11 mouse cellular contexts compared by ENCODE assay signal in genomic region chr9:107552690-107553393, GRCm38 (mm10). TPM values are rescaled to one million over a fixed set of nuclear protein-coding genes. Genes with fewer than 3 reads are reported as not detected.
DNase-seq lines count a peak whose midpoint lies in the region; ATAC-seq and TF ChIP-seq lines count a peak whose summit lies in the region.
"Had no signal": no experiment of that assay in that cellular context is flagged by ENCODE, and none has a peak within 500 bp of the region (broad histone marks: within the 10 kb centered on the region; RNA-seq: fewer than 3 reads in every experiment).

No protein-coding gene starts in this region.

- H3K4me2 ChIP-seq in heart, postnatal 0 days (ENCODE audit: low read depth, low read length), result peak overlapping the region; percentile 86; the same call in 1 of the 2 replicates
- peak overlapping the region; percentile 89; the same call in 1 of the 2 replicates for H3K4me2 ChIP-seq in forebrain, embryonic 14.5 days (ENCODE audit: low read length)
- peak overlapping the region; percentile 95 for H3K4me2 ChIP-seq in liver, embryonic 12.5 days

- TF ChIP-seq EP300 in heart, postnatal 0 days (IDR thresholded peaks at IDR 0.05; ENCODE audit: low read depth), result no peak

- peaks cover 33% of the 10 kb centered on the region for H3K4me1 ChIP-seq in heart, postnatal 0 days (ENCODE audit: control insufficient read depth, insufficient read depth)
- peaks cover 69% of the 10 kb centered on the region for H3K4me1 ChIP-seq in G1E (ENCODE audit: insufficient read depth, low read depth, low read length)
- peaks cover 31% of the 10 kb centered on the region for H3K4me1 ChIP-seq in forebrain, embryonic 14.5 days (ENCODE audit: control insufficient read depth, insufficient read depth, low read length)
- peaks cover 65% of the 10 kb centered on the region for H3K4me1 ChIP-seq in liver, embryonic 12.5 days

- no peaks in the 10 kb centered on the region for H3K9me3 ChIP-seq in heart, postnatal 0 days (replicated peaks; ENCODE audit: control insufficient read depth, low read length)
- H3K9me3 ChIP-seq in G1E (replicated peaks), result no peaks in the 10 kb centered on the region
- H3K9me3 ChIP-seq in forebrain, embryonic 14.5 days (replicated peaks; ENCODE audit: control insufficient read depth, low read length), result no peaks in the 10 kb centered on the region
- no peaks in the 10 kb centered on the region for H3K9me3 ChIP-seq in liver, embryonic 12.5 days (replicated peaks)

- 82% methylated on average over 5 of the region's 5 CpGs for WGBS in heart, postnatal 0 days
- WGBS in forebrain, embryonic 14.5 days, result 76% methylated on average over 5 of the region's 5 CpGs
- 61% methylated on average over 5 of the region's 5 CpGs for WGBS in liver, embryonic 12.5 days (ENCODE audit: insufficient replicate concordance)

- peaks cover 11% of the 10 kb centered on the region for H3K36me3 ChIP-seq in heart, postnatal 0 days (replicated peaks; ENCODE audit: control insufficient read depth, insufficient read depth, low read length)
- H3K36me3 ChIP-seq in G1E (replicated peaks), result peaks cover 30% of the 10 kb centered on the region
- peaks cover 9% of the 10 kb centered on the region for H3K36me3 ChIP-seq in forebrain, embryonic 14.5 days (ENCODE audit: control insufficient read depth, insufficient read depth, low read length)
- H3K36me3 ChIP-seq in liver, embryonic 12.5 days, result peaks cover 15% of the 10 kb centered on the region

- H3K4me3 ChIP-seq in heart, postnatal 0 days (ENCODE audit: low read depth, low read length), result no peak overlapping the region
- H3K4me3 ChIP-seq in G1E (ENCODE audit: low read depth, low read length), result peak overlapping the region; percentile 82; the same call in 1 of the 2 replicates
- 0 out of 2 replicates have a peak overlapping the region, but pooled peaks have one; percentile 63 for H3K4me3 ChIP-seq in forebrain, embryonic 14.5 days (ENCODE audit: low read depth, low read length)
- H3K4me3 ChIP-seq in liver, embryonic 12.5 days, result 0 out of 2 replicates have a peak overlapping the region, but pooled peaks have one; percentile 80

- no peak overlapping the region for H3K27ac ChIP-seq in heart, postnatal 0 days (ENCODE audit: low read depth)
- no peak overlapping the region for H3K27ac ChIP-seq in forebrain, embryonic 14.5 days (ENCODE audit: low read depth, low read length)
- H3K27ac ChIP-seq in liver, embryonic 12.5 days, result no peak overlapping the region

- no peak for ATAC-seq in heart, postnatal 0 days (ENCODE audit: insufficient read depth, low read depth)
- ATAC-seq in G1E (ENCODE audit: extremely low read depth, insufficient number of reproducible peaks, low FRiP score, poor library complexity, severe bottlenecking), result no peak
- no peak for ATAC-seq in forebrain, embryonic 14.5 days
- ATAC-seq in liver, embryonic 12.5 days, result no peak
- no peak for ATAC-seq in monocyte, adult 5-6 weeks (replicated peaks; ENCODE audit: insufficient number of reproducible peaks, low FRiP score, low TSS enrichment, poor library complexity, severe bottlenecking)
- no peak for ATAC-seq in megakaryocyte-erythroid progenitor cell, adult 5-6 weeks (replicated peaks; ENCODE audit: low FRiP score, low TSS enrichment, poor library complexity, severe bottlenecking)

- H3K27me3 ChIP-seq in heart, postnatal 0 days (ENCODE audit: control insufficient read depth, insufficient read depth, low read length), result 0 out of 2 replicates have a peak, but pooled peaks cover 8% of the 10 kb centered on the region
- peaks cover 5% of the 10 kb centered on the region; the same call in 1 of the 2 replicates for H3K27me3 ChIP-seq in G1E (ENCODE audit: insufficient read depth, low read length)
- peaks cover 30% of the 10 kb centered on the region for H3K27me3 ChIP-seq in forebrain, embryonic 14.5 days (replicated peaks; ENCODE audit: control insufficient read depth, insufficient read depth, low read length)
- H3K27me3 ChIP-seq in liver, embryonic 12.5 days (replicated peaks), result peaks cover 45% of the 10 kb centered on the region

- no peak overlapping the region for H3K9ac ChIP-seq in heart, postnatal 0 days (replicated peaks; ENCODE audit: low read depth, low read length)
- H3K9ac ChIP-seq in forebrain, embryonic 14.5 days (ENCODE audit: low read length), result no peak overlapping the region
- H3K9ac ChIP-seq in liver, embryonic 12.5 days, result no peak overlapping the region; the same call in 1 of the 2 replicates

- no peak for DNase-seq in heart, postnatal 0 days (ENCODE audit: low spot score)
- DNase-seq in heart, adult 18-20 months, result no peak
- no peak for DNase-seq in G1E (ENCODE audit: low spot score)
- DNase-seq in forebrain, embryonic 14.5 days (ENCODE audit: low spot score), result no peak
- DNase-seq in thymus, postnatal 4 days, result no peak
- DNase-seq: kidney, adult 18-20 months; lung, postnatal 14 days; right cerebral cortex, postnatal 4 days had no signal

- TF ChIP-seq CTCF in heart, postnatal 0 days (IDR thresholded peaks at IDR 0.05; ENCODE audit: low read depth), result no peak
- no peak for TF ChIP-seq CTCF in G1E (IDR thresholded peaks at IDR 0.05; ENCODE audit: low read depth, low read length)

RNA-seq across cellular contexts. Expression of gene Rassf1, which starts 1.5 kb away (rescaled TPM):
- 28.7 and 39.0 TPM in 2 replicates for total RNA-seq in heart, postnatal 0 days (2014; rRNA removed; ENCODE audit: low replicate concordance)
- 34.4 and 35.1 TPM in 2 replicates for polyA plus RNA-seq in heart, postnatal 0 days (2015; fragmentation: Nextera tagmentation; extraction: Ambion mirVana)
- total RNA-seq in heart, adult 18-20 months (2021), result 10 to 100 TPM; 15.1 TPM
- 15.4 and 19.4 TPM in 2 replicates for total RNA-seq in G1E (2014; fragmentation: Nextera tagmentation)
- total RNA-seq in G1E (2017), result 29.5 and 35.4 TPM in 2 replicates
- 10.7 and 12.1 TPM in 2 replicates for polyA plus RNA-seq in G1E (2012)
- polyA plus RNA-seq in forebrain, embryonic 14.5 days (2014; fragmentation: Nextera tagmentation; extraction: Ambion mirVana), result 34.7 and 37.1 TPM in 2 replicates
- 22.2 and 24.8 TPM in 2 replicates for polyA plus RNA-seq in liver, embryonic 12.5 days (2016; fragmentation: Nextera tagmentation; extraction: Ambion mirVana)
- total RNA-seq in monocyte, adult 5-6 weeks (2017), result 67.8 to 117 TPM (median 83.9 TPM) in 3 replicates
- total RNA-seq in megakaryocyte-erythroid progenitor cell, adult 5-6 weeks (2014; fragmentation: Nextera tagmentation), result 24.6 and 29.3 TPM in 2 replicates
- 32.8 and 40.3 TPM in 2 replicates for total RNA-seq in megakaryocyte-erythroid progenitor cell, adult 5-6 weeks (2017)

RNA-seq across cellular contexts. Expression of gene Zmynd10, which starts 5.7 kb away (rescaled TPM):
- not detected in 2 replicates for total RNA-seq in heart, postnatal 0 days (2014; rRNA removed; ENCODE audit: low replicate concordance)
- polyA plus RNA-seq in heart, postnatal 0 days (2015; fragmentation: Nextera tagmentation; extraction: Ambion mirVana), result 0.25 and 0.49 TPM in 2 replicates
- under 1 TPM in 1 of 2 experiments, not detected in 1; 0.62 TPM for total RNA-seq in heart, adult 18-20 months (2021)
- total RNA-seq in G1E (2014; fragmentation: Nextera tagmentation) (1.1 TPM in 1 of 2 replicates, not detected in the other), G1E (2017) (6.2 and 7.3 TPM in 2 replicates)
- 1.1 TPM in 2 replicates for polyA plus RNA-seq in G1E (2012)
- polyA plus RNA-seq in forebrain, embryonic 14.5 days (2014; fragmentation: Nextera tagmentation; extraction: Ambion mirVana), result 4.3 and 4.6 TPM in 2 replicates
- not detected in 2 replicates for polyA plus RNA-seq in liver, embryonic 12.5 days (2016; fragmentation: Nextera tagmentation; extraction: Ambion mirVana)
- total RNA-seq in monocyte, adult 5-6 weeks (2017), result 3.2 to 4.0 TPM in 2 of 3 replicates, not detected in the other
- total RNA-seq in megakaryocyte-erythroid progenitor cell, adult 5-6 weeks (2014; fragmentation: Nextera tagmentation), result not detected in 2 replicates
- not detected in 2 replicates for total RNA-seq in megakaryocyte-erythroid progenitor cell, adult 5-6 weeks (2017)

RNA-seq across cellular contexts. Expression of gene Tusc2, which starts 10.2 kb away (rescaled TPM):
- 38.6 and 51.2 TPM in 2 replicates for total RNA-seq in heart, postnatal 0 days (2014; rRNA removed; ENCODE audit: low replicate concordance)
- 37.0 and 38.8 TPM in 2 replicates for polyA plus RNA-seq in heart, postnatal 0 days (2015; fragmentation: Nextera tagmentation; extraction: Ambion mirVana)
- 10 to 100 TPM; 38.3 to 40.9 TPM for total RNA-seq in heart, adult 18-20 months (2021)
- total RNA-seq in G1E (2014; fragmentation: Nextera tagmentation) (30.4 and 33.1 TPM in 2 replicates), G1E (2017) (16.0 and 21.3 TPM in 2 replicates)
- 24.4 and 45.3 TPM in 2 replicates for polyA plus RNA-seq in G1E (2012)
- polyA plus RNA-seq in forebrain, embryonic 14.5 days (2014; fragmentation: Nextera tagmentation; extraction: Ambion mirVana), result 105 and 107 TPM in 2 replicates
- 48.6 and 52.7 TPM in 2 replicates for polyA plus RNA-seq in liver, embryonic 12.5 days (2016; fragmentation: Nextera tagmentation; extraction: Ambion mirVana)
- total RNA-seq in monocyte, adult 5-6 weeks (2017), result 16.0 to 23.9 TPM (median 21.4 TPM) in 3 replicates
- 27.2 and 33.6 TPM in 2 replicates for total RNA-seq in megakaryocyte-erythroid progenitor cell, adult 5-6 weeks (2014; fragmentation: Nextera tagmentation)
- 15.6 and 26.1 TPM in 2 replicates for total RNA-seq in megakaryocyte-erythroid progenitor cell, adult 5-6 weeks (2017)

RNA-seq across cellular contexts. Expression of gene Nprl2, which starts 10.8 kb away (rescaled TPM):
- total RNA-seq in heart, postnatal 0 days (2014; rRNA removed; ENCODE audit: low replicate concordance), result 42.3 and 56.4 TPM in 2 replicates
- polyA plus RNA-seq in heart, postnatal 0 days (2015; fragmentation: Nextera tagmentation; extraction: Ambion mirVana), result 22.5 and 23.2 TPM in 2 replicates
- total RNA-seq in heart, adult 18-20 months (2021), result 10 to 100 TPM; 20.4 to 21.0 TPM
- 16.3 and 22.6 TPM in 2 replicates for total RNA-seq in G1E (2014; fragmentation: Nextera tagmentation)
- 18.4 and 35.0 TPM in 2 replicates for total RNA-seq in G1E (2017)
- polyA plus RNA-seq in G1E (2012), result 1.4 and 1.7 TPM in 2 replicates
- 83.2 and 83.8 TPM in 2 replicates for polyA plus RNA-seq in forebrain, embryonic 14.5 days (2014; fragmentation: Nextera tagmentation; extraction: Ambion mirVana)
- 15.3 and 16.0 TPM in 2 replicates for polyA plus RNA-seq in liver, embryonic 12.5 days (2016; fragmentation: Nextera tagmentation; extraction: Ambion mirVana)
- 17.4 to 20.5 TPM (median 18.7 TPM) in 3 replicates for total RNA-seq in monocyte, adult 5-6 weeks (2017)
- 14.8 and 19.1 TPM in 2 replicates for total RNA-seq in megakaryocyte-erythroid progenitor cell, adult 5-6 weeks (2014; fragmentation: Nextera tagmentation)
- total RNA-seq in megakaryocyte-erythroid progenitor cell, adult 5-6 weeks (2017), result 7.5 and 8.7 TPM in 2 replicates

RNA-seq across cellular contexts. Expression of gene Cyb561d2, which starts 10.8 kb away (rescaled TPM):
- 13.4 and 22.1 TPM in 2 replicates for total RNA-seq in heart, postnatal 0 days (2014; rRNA removed; ENCODE audit: low replicate concordance)
- 14.3 and 16.9 TPM in 2 replicates for polyA plus RNA-seq in heart, postnatal 0 days (2015; fragmentation: Nextera tagmentation; extraction: Ambion mirVana)
- 1 to 10 TPM; 4.2 to 4.6 TPM for total RNA-seq in heart, adult 18-20 months (2021)
- total RNA-seq in G1E (2014; fragmentation: Nextera tagmentation) (1.9 TPM in 1 of 2 replicates, not detected in the other), G1E (2017) (23.1 and 30.2 TPM in 2 replicates)
- 10.6 and 11.7 TPM in 2 replicates for polyA plus RNA-seq in G1E (2012)
- 33.1 and 38.0 TPM in 2 replicates for polyA plus RNA-seq in forebrain, embryonic 14.5 days (2014; fragmentation: Nextera tagmentation; extraction: Ambion mirVana)
- 18.5 and 19.5 TPM in 2 replicates for polyA plus RNA-seq in liver, embryonic 12.5 days (2016; fragmentation: Nextera tagmentation; extraction: Ambion mirVana)
- 8.0 to 27.2 TPM (median 14.4 TPM) in 3 replicates for total RNA-seq in monocyte, adult 5-6 weeks (2017)
- 5.3 and 16.6 TPM in 2 replicates for total RNA-seq in megakaryocyte-erythroid progenitor cell, adult 5-6 weeks (2014; fragmentation: Nextera tagmentation)
- total RNA-seq in megakaryocyte-erythroid progenitor cell, adult 5-6 weeks (2017), result 14.5 and 15.0 TPM in 2 replicates
